Mouse (Mus musculus) ES-E14 (cell line): Measurements from ENCODE around the gene Prlr.

Experiments
- CHD2 ChIP-seq: IDR thresholded peaks from 2 replicates; pipeline ENCODE4 v1.6.1; 2014; ENCODE audit warnings: mild to moderate bottlenecking, low read depth, low read length, inconsistent platforms
- MAFK ChIP-seq: IDR thresholded peaks from 2 replicates; pipeline ENCODE4 v1.6.1; 2014; ENCODE audit warnings: mild to moderate bottlenecking, low read depth, low read length, inconsistent platforms; ENCODE audit not compliant: insufficient read depth
- ZC3H11A ChIP-seq: IDR thresholded peaks from 2 replicates; pipeline ENCODE4 v1.6.1; 2012; ENCODE audit warnings: low read depth, mild to moderate bottlenecking, inconsistent platforms, low read length, borderline replicate concordance
- ZNF384 ChIP-seq: IDR thresholded peaks from 2 replicates; pipeline ENCODE4 v1.6.1; 2012; ENCODE audit warnings: low read depth, low read length, inconsistent platforms

GRCm38 (mm10) chr15:10296570-10296969, 119.5 kb downstream of the Prlr start:
- TF ChIP-seq CHD2, result no peak
- TF ChIP-seq ZNF384, result no peak
- no peak for TF ChIP-seq MAFK
- TF ChIP-seq ZC3H11A, result no peak
